Mouse (Mus musculus): ENCODE measurements around the gene Hist1h2ah.
"Not testable (repeated sequence)": the region's sequence is repeated elsewhere in the genome, so short reads cannot be mapped to it uniquely, and the experiment has no call there.

Hist1h2ah gene

DNA sequence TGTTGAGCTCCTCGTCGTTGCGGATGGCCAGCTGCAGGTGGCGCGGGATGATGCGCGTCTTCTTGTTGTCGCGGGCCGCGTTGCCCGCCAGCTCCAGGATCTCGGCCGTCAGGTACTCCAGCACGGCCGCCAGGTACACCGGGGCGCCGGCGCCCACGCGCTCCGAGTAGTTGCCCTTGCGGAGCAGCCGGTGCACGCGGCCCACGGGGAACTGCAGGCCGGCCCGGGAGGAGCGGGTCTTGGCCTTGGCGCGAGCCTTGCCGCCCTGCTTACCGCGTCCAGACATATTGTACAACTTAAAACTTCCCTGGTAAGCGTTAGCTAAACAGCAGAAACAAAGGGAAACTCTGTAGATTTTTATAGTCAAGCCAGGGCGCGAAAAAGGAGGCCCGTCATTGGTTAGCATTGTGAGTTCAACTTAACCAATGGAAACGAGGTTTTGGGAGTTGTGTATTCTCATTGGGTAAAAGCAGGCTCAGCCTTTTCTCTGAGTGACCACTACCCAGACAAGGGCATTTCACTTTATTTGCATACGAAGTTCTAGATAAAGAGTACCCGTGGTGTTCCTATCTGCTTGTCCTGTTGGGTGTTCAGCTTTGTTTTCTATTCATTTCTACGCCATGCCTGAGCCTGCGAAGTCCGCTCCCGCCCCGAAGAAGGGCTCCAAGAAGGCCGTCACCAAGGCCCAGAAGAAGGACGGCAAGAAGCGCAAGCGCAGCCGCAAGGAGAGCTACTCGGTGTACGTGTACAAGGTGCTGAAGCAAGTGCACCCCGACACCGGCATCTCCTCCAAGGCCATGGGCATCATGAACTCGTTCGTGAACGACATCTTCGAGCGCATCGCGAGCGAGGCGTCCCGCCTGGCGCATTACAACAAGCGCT is at the start of gene Hist1h2ah, which contains the start of gene Hist1h2bk:
Gene Hist1h2ah (minus strand): TSS at position 302 of the 882 bp plus-strand sequence.
Gene Hist1h2bk (plus strand): TSS at position 604 of the 882 bp plus-strand sequence.
- DNase-seq (ENCODE audit: extremely low read depth, low read depth, low spot score) = peak; percentile 87

DNA sequence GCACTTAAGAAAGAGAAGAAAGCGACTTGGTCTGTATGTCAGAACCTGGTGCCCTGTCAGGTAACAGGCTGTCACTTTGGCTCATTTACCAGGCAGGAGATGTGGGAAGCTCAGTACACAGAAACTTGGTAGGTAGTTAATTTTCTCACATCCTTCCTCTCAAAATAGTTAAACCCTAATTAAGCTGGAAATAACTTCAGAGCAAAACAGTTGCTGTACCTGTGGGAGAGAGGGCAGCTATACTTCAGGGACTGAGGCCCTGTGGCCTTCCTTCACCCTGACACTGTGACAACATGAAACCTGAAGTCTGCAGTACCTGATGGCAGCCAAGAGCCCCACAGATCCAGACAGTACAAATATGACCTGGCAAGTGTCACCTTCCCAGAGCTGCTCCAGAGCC is 48.8 kb upstream of the Hist1h2ah start, which contains the start of gene Vmn1r188:
Gene Vmn1r188 (plus strand): TSS at position 301 of the 400 bp plus-strand sequence.
- not testable (repeated sequence) for DNase-seq (ENCODE audit: extremely low read depth, low read depth, low spot score)

DNA sequence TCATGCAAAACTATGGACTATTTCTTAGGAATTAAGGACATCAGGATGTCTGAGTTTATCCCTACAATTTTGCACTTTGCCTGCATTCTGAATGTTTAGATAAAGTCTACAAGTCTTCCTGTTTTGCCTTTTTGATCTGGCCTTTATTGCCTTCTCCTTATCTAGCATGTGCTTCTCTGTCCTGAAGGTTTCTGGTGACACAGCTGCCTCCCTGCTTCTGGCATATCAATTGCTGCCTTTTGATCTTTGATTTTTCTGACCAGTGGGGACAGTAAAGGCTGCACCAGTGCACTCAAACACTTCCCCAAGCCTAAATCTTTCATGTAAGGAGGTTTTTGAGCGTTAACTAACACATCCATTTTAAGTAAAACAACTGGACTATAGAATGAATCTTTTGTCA is 28.1 kb upstream of the Hist1h2ah start:
- DNase-seq (ENCODE audit: extremely low read depth, low read depth, low spot score) = no peak

DNA sequence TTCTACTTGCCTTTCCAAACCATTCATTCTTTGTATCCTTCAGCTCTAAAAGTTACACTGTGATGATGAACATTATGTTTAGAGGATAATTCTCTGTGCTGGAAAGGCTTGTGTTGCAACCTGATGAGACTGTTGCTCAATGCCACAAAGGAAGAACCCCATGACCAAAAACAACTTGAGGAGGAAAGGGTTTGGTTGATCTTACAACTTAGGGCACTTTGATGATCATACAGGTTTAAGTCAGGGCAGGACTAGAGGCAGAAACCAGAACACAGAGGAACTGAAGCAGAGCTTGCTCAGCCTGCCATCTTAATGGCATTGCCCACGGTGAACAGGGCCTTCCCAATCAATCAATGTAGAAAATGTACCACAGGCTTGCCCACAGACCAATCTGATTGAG is 26.1 kb upstream of the Hist1h2ah start:
- DNase-seq (ENCODE audit: extremely low read depth, low read depth, low spot score) = no peak

DNA sequence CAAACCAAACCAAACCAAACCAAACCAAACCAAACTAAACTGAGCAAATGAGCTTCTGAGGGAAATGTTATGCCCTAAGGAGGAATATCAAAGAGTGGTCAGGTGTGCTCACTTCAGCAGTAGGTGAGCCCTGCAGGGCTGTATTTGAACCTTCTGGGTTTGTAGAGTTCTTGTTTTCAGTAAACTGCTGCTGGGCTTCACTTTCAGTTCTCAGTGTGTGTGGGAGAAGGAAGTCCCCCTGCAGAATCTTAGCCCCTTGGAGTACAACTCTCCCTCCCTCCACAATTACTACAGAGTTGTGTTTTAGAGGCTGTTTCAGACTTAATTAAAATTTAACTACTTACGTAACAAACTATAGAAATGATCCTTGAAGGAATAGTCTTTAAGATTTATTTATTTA is 18.4 kb upstream of the Hist1h2ah start:
- DNase-seq (ENCODE audit: extremely low read depth, low read depth, low spot score) = no peak

DNA sequence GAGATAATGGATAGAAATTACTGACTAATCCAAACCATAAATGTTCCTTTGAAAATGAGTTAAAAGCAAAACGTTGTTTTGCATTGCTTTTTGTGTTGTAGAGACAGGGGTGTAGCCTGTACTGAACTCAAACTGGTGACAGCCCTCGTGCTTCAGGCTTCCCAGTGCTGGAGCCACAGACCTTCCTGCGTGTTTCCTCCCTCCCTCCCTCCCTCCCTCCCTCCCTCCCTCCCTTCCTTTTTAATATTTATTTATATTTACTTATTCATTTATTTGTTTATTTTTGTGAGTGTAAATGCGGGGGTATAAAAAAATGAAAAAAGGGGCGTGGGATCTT is 16.1 kb upstream of the Hist1h2ah start:
- DNase-seq (ENCODE audit: extremely low read depth, low read depth, low spot score) = no peak

DNA sequence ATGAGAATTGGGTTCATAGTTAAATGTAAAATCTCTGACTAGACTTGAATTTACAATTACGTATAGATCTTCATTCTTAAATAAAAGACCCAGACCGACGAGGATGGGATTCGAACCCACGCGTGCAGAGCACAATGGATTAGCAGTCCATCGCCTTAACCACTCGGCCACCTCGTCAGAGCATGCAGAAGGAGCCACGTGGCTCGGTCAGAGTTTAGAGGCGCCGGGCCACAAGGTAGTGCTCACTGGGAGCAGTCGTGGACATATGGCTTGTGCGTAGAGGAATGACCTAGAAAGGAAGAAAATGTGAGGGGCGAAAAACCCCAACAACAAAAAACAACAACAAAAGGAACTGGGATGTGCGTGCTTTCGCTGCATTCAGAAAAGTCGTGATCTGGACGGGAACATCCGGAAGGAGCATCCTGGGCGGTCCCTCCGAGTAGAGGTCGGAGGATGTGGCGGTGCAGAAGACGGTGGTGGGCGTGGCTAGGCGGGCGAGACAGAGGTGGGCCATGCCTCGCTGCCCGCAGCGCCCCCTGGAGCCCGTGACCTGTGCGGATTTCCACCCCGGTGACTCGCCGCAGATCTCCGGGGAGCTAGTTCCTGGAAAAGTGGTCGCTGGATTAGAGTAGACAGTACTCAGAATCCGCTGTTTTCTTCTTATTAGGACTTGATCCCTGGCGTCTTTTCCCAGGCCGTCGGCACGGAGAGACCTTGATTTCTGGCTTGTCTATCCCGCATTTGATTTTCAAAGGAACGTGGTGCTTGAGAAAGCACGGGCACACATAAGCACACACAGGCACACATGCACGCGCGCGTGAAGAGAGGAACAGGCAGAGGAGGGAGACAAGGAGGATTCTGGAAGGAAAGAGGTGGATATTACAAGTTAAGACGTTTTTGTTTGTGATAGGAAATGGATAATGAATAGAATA is 15.5 kb upstream of the Hist1h2ah start:
- DNase-seq (ENCODE audit: extremely low read depth, low read depth, low spot score) = no peak

DNA sequence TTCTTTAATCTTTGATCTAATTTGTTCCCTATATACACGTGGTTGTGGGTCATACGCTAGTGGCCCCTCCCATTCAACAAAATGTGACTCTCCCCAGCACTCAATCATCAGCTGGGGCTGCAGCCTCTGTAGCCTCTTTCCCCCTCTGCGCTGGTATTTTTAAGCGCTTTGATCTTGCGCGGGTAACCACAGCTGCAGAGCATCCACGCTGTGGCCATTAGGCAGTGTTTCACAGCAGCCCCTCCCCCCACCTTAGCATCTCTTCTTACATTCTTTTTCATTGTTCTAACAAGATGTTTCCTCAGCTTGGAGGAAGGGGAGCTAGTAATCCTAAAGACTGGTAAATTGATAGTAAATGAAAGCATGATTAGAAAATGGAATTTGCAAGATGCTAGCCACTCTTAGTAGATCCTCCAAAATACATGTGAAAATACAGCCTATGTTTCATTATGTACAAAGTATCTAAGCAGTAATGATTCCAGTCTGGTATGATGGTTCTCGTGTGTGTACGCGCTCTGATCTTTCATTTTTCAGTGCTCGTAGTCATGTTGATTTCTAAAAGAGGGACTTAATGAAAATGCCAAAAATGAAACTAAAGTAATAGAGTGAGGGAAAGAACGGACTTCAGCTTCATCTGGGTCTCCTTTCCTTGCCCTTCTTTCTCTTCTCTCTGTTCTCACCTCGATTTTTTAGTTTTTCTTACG is 14.5 kb upstream of the Hist1h2ah start:
- no peak for DNase-seq (ENCODE audit: extremely low read depth, low read depth, low spot score)

DNA sequence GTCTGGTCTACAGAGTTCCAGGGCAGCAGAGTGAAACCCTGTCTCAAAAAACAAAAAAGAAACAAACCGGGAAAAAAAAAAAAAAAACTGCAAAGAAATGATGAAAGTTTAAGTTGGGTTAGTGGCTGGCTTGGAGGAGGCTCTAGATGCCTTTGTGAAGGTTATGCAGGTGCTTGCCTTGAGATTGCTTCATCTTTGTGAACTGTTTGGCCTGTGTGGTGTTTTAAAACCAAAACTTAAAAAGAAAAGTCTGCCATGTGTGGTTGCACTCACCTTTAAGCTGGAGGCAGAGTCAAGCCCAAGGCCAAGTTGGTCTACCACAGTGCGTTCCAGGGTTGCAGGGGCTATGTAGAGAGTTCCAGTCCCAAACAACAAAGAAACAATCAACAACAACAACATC is 13.7 kb upstream of the Hist1h2ah start:
- DNase-seq (ENCODE audit: extremely low read depth, low read depth, low spot score) = no peak

DNA sequence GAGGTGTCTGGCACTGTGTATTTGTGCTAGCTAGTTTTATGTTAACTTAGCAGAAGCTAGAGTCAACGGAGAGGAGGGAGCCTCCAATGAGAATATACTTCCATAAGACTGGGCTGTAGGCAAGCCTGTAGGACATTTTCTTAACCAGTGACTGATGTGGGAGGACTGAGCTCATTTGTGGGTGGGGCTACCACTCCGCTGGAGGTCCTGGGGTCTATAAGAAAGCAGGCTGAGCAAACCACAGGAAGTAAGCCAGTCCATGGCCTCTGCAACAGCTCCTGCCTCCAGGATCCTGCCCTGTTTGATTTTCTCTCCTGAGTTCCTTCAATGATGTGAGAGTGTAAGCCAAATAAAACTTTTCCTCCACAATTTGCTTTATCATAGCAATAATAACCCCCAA is 9.9 kb upstream of the Hist1h2ah start:
- DNase-seq (ENCODE audit: extremely low read depth, low read depth, low spot score) = no peak

DNA sequence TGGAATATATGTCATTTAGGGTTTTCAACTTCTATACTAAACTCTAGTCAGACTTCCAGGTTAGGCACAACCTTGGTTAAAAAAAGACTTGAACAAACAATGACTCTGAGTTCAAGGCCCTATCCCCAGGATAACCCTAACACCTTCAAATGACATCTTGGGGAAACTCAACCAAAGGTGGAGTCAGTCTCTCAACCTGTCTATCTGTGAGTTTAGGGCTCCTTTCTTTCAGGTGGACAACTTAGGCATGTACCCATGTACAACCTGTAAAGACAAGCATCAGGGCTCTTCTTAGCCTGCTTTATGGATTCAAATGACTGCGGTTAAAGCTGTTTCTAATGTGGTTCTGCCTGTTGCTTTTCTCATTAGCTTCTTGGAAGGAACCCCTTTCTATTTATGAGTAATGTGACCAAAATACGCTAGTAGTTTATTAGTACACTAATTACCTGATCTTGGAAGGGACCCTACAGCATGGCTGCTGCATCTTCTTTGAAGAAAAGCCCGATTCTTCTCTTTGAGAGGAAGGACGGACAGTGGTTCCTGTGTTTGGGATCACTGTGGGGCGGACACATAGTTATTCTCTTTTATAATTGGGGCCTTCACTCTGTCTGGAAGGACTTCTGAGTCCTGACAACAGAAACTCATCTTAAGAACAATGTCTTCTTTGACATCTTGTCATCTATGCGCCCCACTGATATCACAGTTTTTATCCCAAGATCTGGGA is 9.2 kb upstream of the Hist1h2ah start:
- no peak for DNase-seq (ENCODE audit: extremely low read depth, low read depth, low spot score)

DNA sequence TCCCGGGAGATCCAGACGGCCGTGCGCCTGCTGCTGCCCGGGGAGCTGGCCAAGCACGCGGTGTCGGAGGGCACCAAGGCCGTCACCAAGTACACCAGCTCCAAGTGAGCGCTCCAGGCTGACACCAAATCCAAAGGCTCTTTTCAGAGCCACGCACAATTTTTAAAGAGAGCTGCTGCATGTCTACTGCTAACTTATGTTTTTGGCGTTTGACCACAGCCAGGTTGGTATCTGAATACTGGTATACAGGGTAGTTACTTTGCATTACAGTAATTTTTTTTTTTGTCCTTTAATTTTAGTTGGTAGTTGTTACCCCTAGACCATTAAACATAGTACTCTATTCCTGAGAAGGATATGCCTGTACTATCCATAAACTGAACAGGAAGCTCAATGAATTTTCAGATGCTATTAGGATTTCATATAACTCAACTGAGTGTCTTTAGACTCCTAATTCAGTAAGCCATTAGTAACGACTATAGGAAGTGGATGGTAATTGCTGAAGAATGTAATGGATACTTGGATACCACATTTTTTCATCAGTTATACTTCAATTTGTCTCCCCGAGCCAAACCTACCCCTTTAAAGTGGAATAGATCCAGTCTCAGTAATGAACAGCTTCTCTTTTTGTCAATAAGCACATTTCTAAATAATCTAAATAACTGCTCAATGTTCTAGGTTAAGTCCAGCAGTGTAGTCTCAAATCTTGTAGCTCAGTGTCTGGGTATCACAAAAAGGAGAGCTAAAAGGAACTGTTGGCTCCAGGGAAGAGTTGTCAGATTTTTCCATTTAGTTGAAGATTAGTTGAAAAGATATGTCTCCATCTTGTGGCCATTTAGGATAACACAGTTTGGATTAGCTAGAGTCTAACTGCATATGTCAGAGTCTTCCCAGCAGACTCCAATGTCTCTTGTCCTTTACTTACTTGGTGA is 8.4 kb upstream of the Hist1h2ah start:
- no peak for DNase-seq (ENCODE audit: extremely low read depth, low read depth, low spot score)

DNA sequence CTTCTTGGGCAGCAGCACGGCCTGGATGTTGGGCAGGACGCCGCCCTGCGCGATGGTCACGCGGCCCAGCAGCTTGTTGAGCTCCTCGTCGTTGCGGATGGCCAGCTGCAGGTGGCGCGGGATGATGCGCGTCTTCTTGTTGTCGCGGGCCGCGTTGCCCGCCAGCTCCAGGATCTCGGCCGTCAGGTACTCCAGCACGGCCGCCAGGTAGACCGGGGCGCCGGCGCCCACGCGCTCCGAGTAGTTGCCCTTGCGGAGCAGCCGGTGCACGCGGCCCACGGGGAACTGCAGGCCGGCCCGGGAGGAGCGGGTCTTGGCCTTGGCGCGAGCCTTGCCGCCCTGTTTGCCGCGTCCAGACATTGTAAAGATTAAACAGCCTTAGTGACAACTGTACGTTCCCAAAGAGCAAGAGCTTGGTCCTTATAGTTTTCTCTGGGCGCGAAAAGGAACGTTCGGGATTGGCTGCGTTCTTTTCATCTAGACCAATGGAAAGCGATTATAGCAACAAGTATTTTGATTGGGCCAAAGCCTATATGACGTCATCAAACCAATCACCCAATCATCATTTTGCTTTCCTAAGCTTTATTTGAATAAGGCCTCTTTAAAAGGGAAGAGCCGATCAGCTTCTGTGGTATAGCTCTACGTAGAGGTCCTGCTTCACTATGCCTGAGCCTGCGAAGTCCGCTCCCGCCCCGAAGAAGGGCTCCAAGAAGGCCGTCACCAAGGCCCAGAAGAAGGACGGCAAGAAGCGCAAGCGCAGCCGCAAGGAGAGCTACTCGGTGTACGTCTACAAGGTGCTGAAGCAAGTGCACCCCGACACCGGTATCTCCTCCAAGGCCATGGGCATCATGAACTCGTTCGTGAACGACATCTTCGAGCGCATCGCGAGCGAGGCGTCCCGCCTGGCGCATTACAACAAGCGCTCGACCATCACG is 7.5 kb upstream of the Hist1h2ah start, which contains the start of the genes Hist1h2ag and Hist1h2bj:
Gene Hist1h2ag (minus strand): TSS at position 377 of the 935 bp plus-strand sequence.
Gene Hist1h2bj (plus strand): TSS at position 647 of the 935 bp plus-strand sequence.
- DNase-seq (ENCODE audit: extremely low read depth, low read depth, low spot score) = peak; percentile 98

DNA sequence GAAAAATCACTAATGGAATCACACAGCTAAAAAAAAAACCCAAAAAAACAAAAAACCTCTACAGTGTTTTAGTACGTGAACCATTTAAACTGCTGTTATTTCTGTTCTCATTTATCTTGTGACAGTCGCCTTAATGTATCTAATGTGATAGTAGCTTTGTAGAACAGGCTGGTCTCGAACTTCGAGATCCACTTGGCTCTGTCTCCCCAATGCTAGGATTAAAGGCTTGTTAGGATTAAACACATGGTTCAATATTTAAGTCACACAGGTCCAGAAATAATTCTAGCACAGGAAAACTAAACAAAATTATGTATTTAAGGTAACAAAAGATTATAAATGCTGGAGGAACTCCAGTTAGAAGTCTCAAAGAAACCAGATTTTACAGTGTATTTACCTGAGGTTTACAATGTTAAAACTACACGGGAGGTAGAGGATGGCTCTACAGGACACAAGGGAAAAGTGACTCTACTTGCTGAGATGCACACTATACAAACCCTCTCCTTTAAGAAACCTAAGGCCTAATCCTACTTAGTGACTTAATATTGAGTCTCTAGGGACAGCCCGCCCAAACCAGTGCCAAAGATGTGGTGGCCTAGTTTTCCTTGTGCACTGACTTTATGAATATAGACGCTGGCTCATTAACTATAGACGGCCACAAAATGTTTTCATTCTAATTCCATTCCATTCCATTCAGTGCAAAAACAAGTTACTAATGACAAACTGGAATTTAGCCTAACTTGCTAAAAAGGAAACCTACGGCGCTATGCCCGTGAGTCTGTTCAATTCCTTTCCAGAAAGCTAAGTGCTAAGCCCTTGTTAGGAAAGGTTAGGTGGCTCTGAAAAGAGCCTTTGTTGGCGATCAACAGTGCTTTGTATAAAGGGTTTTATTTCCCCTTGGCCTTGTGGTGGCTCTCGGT is 6.5 kb upstream of the Hist1h2ah start:
- DNase-seq (ENCODE audit: extremely low read depth, low read depth, low spot score) = no peak

DNA sequence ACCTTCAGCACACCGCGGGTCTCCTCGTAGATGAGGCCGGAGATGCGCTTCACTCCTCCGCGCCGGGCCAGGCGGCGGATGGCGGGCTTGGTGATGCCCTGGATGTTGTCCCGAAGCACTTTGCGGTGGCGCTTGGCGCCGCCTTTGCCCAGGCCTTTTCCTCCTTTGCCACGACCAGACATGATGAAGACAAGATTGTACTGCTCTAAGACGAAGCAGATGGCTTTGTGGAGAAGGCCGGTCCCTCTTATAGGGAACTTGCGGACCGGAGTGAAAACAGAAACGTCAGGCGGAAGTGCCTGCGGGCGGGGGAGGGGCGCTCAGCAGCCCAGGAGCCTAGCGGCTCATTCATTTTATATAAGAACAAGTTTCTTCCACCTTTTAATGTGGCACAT is 5.8 kb upstream of the Hist1h2ah start, which contains the start of gene Hist1h4i:
Gene Hist1h4i (minus strand): TSS at position 221 of the 395 bp plus-strand sequence.
- DNase-seq (ENCODE audit: extremely low read depth, low read depth, low spot score) = not testable (repeated sequence)

DNA sequence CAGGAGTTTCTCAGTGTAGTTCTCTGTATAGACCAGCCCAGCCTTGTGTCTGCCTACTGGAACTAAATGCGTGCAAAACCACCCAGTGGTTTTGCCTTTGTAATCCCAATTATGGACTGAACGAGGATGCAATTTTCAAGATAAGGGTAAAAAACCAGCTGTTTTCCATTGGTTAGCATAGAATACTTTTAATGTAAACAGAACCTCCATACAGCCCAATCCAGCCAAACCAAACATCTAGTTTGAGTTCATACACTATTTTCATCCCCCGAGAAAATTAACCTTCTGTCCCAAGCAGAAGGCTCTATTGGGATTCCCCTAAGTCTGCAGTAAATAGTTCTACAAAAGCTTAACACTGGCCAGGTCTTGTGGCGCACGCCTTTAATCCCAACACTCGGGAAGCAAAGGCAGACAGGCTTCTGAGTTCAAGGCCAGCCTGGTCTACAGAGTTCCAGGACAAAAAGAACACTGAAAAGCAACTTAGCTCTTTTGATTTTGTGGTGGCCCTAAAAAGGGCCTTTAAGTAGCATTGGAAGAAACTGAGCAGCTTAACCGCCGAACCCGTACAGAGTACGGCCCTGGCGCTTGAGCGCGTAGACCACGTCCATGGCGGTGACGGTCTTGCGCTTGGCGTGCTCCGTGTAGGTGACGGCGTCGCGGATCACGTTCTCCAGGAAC is 5.2 kb upstream of the Hist1h2ah start:
- DNase-seq (ENCODE audit: extremely low read depth, low read depth, low spot score) = no peak

All from fat pad, adult 2 months (tissue).